Mouse (Mus musculus) small intestine, adult 2 months (tissue): ENCODE data around the gene Batf.

ENCODE experiments used
- CTCF ChIP-seq: fragments of 200-500 bp; IDR thresholded peaks from 2 replicates; pipeline ENCODE4 v1.5.1; 2012; ENCODE audit warnings: low read depth, mild to moderate bottlenecking, control low read depth, inconsistent platforms, low read length, moderate library complexity, mixed read lengths; ENCODE audit not compliant: insufficient replicate concordance, insufficient read length; ENCODE audit errors: extremely low read depth
- POLR2A ChIP-seq: fragments of 200-500 bp; IDR thresholded peaks from 2 replicates; pipeline ENCODE4 v1.6.1; 2012; ENCODE audit warnings: low read depth, mild to moderate bottlenecking, control low read depth, inconsistent platforms, low read length, moderate library complexity

DNA sequence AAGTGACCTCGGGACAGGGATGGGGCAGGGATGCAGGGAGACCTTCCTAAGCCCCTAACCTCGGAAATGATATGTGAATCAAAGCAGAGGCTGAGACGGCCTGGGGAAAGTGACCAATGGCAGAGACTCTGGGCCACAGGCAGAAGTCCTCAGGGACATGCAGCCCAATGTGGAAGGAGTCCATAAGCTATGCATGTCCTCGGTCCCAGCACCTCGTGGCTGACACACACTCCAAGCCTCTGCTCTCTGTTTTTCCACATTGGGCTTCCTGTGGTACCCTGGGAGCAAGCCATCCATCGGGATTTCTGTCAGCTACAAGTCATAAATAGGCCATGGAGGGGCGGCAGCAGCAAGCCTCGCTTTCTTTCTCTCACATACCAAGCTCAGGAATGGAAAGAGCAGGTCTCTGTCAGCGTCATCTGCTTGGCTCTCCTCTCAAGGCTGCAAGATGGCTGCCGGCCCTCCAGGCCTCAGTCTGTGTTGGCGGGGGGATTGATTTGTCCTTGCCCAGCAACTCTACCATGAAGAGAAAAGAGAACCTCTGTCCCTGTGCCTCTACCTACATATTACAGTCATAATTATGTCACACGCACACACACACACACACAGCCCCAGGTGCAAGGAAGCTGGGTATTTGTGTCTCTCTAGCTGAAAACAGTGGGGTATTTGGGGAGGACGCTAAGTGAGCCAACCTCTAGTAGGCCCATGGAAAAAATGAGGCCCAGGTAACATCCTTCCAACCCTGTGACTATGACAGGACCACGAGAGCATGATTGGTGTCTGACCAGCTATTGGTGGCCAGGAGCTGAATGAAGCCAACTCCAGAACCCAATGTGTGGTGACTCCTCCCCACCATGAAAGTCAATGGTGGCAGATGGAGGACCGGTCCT lies 15.9 kb downstream of the Batf start:
- TF ChIP-seq CTCF = no peak
- TF ChIP-seq POLR2A = no peak
